Mouse (Mus musculus) megakaryocyte progenitor cell, adult 5-6 weeks (primary cell): ENCODE measurements around the gene Rnaset2b. TPM values are rescaled to one million over a fixed set of nuclear protein-coding genes. Genes with fewer than 3 reads are reported as not detected.
A peak's percentile ranks its signal among the peaks of the same experiment; 100 is the strongest.
"Not testable (repeated sequence)": the region's sequence is repeated elsewhere in the genome, so short reads cannot be mapped to it uniquely, and the experiment has no call there.

Experiments
- ATAC-seq: replicated peaks from 2 replicates; pipeline ENCODE4 v1.8.0; 2016; ENCODE audit warnings: mild to moderate bottlenecking, moderate TSS enrichment, inconsistent platforms; ENCODE audit not compliant: poor library complexity
- total RNA-seq, 2 experiments: library from RNA; stranded (forward) in 1 of 2; stranded (reverse) in 1 of 2; fragments of 157-497, 149-512 nt in 1 of 2; fragments of 200-1000 nt in 1 of 2; gene quantifications; 2 replicates each; pipeline versions ENCODE4 v1.2.3 to v1.2.4; 2015 to 2017

The Rnaset2b gene
- 863 and 899 TPM in 2 replicates for total RNA-seq (2015)
- total RNA-seq (2017) = 903 and 1,046 TPM in 2 replicates

GRCm38 (mm10) chr17:6970334-6970733, at the start of gene Rnaset2b:
Gene Rnaset2b, plus strand, starts transcription at chr17:6970634.
- not testable (repeated sequence) for ATAC-seq

- not testable (repeated sequence) for ATAC-seq
These were observed 38.8 kb upstream of the Rnaset2b start for GRCm38 (mm10) chr17:6931625-6932024.

GRCm38 (mm10) chr17:6942560-6942959, 27.9 kb upstream of the Rnaset2b start:
- 0 out of 2 replicates have a peak, but pooled peaks have one; percentile 39 for ATAC-seq

- peak; percentile 8 for ATAC-seq
These were observed 22.8 kb upstream of the Rnaset2b start for GRCm38 (mm10) chr17:6947637-6947983.

GRCm38 (mm10) chr17:6947984-6948768, 22.3 kb upstream of the Rnaset2b start, which contains the start of gene Rsph3b:
Gene Rsph3b, minus strand, starts transcription at chr17:6948682.
- ATAC-seq = peak; percentile 90

- ATAC-seq = peak; percentile 11
These were observed 21.6 kb upstream of the Rnaset2b start for GRCm38 (mm10) chr17:6948769-6949228.

- ATAC-seq = not testable (repeated sequence)
These were observed 11.6 kb upstream of the Rnaset2b start for GRCm38 (mm10) chr17:6958881-6959280.

- ATAC-seq = not testable (repeated sequence)
These were observed 10.7 kb upstream of the Rnaset2b start for GRCm38 (mm10) chr17:6959543-6960259.

GRCm38 (mm10) chr17:6960349-6960748, 10.1 kb upstream of the Rnaset2b start:
- ATAC-seq = not testable (repeated sequence)

- not testable (repeated sequence) for ATAC-seq
These were observed 9.7 kb upstream of the Rnaset2b start, which contains the start of gene Tagap1 for GRCm38 (mm10) chr17:6960776-6961175. Gene Tagap1, minus strand, starts transcription at chr17:6961156.

GRCm38 (mm10) chr17:6961181-6962000, 9.0 kb upstream of the Rnaset2b start:
- peak; percentile 82 for ATAC-seq

- not testable (repeated sequence) for ATAC-seq
These were observed 8.1 kb upstream of the Rnaset2b start for GRCm38 (mm10) chr17:6962339-6962738.

- ATAC-seq = not testable (repeated sequence)
These were observed 7.5 kb upstream of the Rnaset2b start for GRCm38 (mm10) chr17:6962936-6963335.

- ATAC-seq = 0 out of 2 replicates have a peak, but pooled peaks have one; percentile 15
These were observed 5.1 kb upstream of the Rnaset2b start for GRCm38 (mm10) chr17:6965364-6965763.

GRCm38 (mm10) chr17:6967673-6968072, 2.8 kb upstream of the Rnaset2b start:
- peak; percentile 83 for ATAC-seq

GRCm38 (mm10) chr17:6971238-6971637, 804 bp downstream of the Rnaset2b start:
- not testable (repeated sequence) for ATAC-seq

- not testable (repeated sequence) for ATAC-seq
These were observed 2.5 kb downstream of the Rnaset2b start for GRCm38 (mm10) chr17:6972836-6973396.

GRCm38 (mm10) chr17:6974985-6975384, 4.6 kb downstream of the Rnaset2b start:
- ATAC-seq = not testable (repeated sequence)

- peak; percentile 97 for ATAC-seq
These were observed 8.1 kb downstream of the Rnaset2b start, which contains the start of gene Gm49721 for GRCm38 (mm10) chr17:6978287-6979248. Gene Gm49721, plus strand, starts transcription at chr17:6978904.
